Mouse (Mus musculus): ENCODE data around the gene Tcte1. TPM values are rescaled to one million over a fixed set of nuclear protein-coding genes. Genes with fewer than 3 reads are reported as not detected.

The Tcte1 gene
- total RNA-seq, 4 experiments from 2014 or later: not detected

- no peak for DNase-seq
Observed at GRCm38 (mm10) chr17:45515204-45515726, 8.0 kb upstream of the Tcte1 start.

DNA sequence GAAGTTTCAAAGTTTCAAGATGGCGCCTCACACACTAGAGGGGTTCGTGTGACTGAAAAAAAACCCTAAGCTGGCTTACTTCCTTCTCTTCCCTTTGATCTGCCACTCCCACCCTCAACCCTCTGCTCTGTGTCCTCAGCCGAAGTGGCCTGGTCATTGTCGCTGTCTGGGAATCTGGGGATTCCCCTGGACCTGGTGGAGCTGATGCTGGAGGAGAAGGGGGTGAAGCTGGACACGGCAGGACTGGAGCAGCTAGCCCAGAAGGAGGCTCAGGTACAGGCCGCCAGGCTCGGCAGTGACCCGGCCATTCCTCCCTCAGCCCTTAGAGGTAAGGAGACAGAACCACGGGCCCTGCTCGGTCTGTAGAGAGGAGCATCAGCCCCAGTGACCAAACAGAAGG is 7.4 kb upstream of the Tcte1 start:
- DNase-seq: no peak

DNA sequence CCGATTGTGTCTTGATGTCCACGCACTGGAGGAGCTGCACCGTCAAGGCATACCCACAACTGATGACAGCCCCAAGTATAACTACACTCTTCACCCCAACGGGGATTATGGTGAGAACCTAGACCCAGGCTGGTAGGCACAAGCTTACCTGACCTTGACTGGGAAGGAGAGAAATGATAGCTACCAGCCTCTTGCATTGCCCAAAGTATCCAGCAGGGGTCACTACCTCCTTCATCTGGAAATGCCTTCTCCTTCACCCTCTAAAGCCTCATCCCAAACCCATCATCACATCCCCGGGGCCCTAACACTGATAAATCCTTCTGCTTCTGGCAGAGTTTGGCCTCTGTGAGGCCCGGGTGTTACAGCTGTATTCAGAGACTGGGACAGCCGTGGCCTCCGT is 6.7 kb upstream of the Tcte1 start:
- peak; percentile 49 for DNase-seq

- no peak for DNase-seq
Observed at GRCm38 (mm10) chr17:45517135-45517534, 6.1 kb upstream of the Tcte1 start.

- DNase-seq: no peak
Observed at GRCm38 (mm10) chr17:45517549-45518215, 5.6 kb upstream of the Tcte1 start.

- no peak for DNase-seq
Observed at GRCm38 (mm10) chr17:45518766-45519475, 4.3 kb upstream of the Tcte1 start.

DNA sequence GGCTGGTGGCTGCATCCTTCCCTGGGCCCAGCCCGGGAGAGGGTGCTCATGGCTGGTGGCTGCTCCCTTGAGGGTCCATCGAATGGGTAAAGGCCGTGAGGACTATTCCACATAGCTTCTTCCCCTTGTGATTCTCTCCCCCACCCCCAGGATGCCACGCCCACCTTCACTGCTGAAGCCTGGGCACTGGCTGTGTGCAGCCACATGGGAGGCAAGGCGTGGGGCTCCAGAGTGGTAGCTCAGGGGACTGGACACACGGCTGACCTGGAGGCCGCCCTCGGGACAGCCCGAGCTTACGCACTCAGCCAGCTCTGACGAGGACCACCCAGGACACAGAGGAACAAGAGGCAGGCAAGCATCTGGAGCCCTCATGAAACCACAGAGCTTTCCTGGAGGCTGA is 3.1 kb upstream of the Tcte1 start:
- no peak for DNase-seq

DNA sequence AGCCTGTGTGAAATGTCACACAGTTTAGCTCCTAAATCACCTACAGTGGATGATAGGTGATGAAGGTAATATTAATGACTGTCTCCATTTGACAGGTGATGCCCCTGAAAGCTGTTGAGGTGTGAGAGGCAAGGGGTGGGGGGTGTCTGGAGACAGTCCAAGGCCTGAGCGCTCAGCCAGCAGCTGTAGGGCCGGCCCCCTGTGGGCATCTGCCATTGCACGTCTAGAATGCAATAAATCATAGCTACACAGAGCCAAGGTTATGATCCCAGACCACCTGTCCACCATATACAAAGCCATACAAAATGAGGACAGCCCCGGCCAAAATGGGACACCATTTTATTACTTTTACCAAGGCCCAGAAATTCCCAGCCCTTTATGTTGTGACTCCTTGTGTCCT is 1.7 kb downstream of the Tcte1 start:
- DNase-seq: no peak

GRCm38 (mm10) chr17:45526571-45526970 is 3.3 kb downstream of the Tcte1 start:
- no peak for DNase-seq

DNA sequence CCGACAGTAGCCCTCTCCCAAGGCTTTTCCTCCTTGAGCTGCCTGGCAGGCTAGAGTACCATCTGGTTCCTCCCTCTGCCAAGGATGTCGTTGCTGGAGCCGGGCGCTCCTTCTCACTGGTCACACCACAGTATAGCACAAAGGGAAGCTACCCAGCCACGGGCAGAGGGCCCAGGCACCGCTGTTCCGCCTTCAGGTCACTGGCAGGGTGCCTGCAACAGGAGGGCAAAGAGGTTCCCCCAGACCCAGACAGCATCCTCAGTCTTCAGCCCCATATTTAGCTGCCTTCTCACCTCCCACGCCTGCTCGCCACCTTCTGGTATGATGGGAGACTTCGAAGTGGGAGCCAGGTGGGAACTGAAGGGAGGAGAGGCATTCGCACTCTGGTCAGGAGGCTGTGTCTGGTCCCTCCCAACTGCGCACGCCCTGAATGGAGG is 7.1 kb downstream of the Tcte1 start:
- no peak for DNase-seq

DNA sequence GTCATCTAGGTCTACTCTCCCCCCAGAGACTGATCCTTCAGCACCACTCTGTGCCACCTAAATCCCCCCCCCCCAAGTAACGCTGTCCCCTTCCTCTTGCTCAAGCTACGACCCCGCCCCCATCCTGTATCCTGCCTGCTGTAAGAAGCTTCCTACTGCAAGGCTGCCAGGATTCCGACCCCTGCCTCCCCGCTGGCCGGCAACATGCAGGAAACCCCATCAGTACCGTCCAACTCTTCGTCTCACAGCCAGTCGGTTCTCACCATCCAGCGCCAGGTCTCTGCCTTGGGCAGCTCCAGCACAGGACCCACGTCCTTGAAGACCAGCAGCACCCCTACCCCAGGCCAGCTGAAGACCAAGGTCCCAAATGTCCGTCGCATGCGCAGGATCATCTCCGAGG is 9.7 kb downstream of the Tcte1 start:
- no peak for DNase-seq

DNA sequence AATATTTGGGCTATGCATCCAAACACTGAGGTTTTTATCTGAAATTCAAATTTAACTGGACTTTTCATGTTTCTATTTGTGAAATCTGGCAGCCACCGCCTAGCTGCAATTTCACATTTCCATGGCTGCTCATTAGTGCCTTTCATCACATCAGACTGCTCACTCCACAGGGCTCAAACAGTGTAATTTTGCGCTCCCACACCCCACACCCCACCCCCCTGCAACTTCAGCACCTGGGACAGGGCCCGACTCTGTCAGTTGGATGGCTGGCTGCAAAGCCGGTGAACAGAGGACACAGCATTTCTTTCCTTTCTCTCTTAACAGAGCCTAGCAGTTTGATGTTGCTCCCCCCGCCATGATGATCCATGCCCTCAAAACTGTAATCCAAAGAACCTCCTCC is 13.0 kb downstream of the Tcte1 start:
- DNase-seq: no peak

GRCm38 (mm10) chr17:45538394-45538793 is 15.2 kb downstream of the Tcte1 start:
- no peak for DNase-seq

GRCm38 (mm10) chr17:45539664-45540063 is 16.4 kb downstream of the Tcte1 start:
- no peak for DNase-seq

- no peak for DNase-seq
Observed at GRCm38 (mm10) chr17:45542129-45542528, 18.9 kb downstream of the Tcte1 start.

- no peak for DNase-seq
Observed at GRCm38 (mm10) chr17:45542705-45543104, 19.5 kb downstream of the Tcte1 start.

DNA sequence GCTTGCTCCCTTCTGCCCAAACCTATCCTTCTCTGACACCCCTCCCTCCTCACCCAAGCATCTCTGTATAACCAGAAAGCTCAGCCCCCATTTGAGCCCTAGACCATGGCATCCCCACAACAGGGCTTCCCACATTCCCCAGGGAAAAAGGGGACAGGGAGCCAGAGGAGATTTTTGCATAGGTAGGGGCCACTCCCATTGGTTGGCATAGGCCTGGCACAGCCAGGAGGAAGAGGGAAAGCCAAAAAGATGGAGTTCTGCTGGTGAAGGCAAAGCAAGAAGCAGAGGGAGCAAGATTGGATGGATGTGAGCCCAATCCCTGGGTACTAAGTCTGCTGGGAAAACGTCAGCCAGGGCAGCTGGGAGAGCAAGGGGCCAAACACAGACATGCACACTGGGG is 19.9 kb downstream of the Tcte1 start:
- DNase-seq: no peak

DNA sequence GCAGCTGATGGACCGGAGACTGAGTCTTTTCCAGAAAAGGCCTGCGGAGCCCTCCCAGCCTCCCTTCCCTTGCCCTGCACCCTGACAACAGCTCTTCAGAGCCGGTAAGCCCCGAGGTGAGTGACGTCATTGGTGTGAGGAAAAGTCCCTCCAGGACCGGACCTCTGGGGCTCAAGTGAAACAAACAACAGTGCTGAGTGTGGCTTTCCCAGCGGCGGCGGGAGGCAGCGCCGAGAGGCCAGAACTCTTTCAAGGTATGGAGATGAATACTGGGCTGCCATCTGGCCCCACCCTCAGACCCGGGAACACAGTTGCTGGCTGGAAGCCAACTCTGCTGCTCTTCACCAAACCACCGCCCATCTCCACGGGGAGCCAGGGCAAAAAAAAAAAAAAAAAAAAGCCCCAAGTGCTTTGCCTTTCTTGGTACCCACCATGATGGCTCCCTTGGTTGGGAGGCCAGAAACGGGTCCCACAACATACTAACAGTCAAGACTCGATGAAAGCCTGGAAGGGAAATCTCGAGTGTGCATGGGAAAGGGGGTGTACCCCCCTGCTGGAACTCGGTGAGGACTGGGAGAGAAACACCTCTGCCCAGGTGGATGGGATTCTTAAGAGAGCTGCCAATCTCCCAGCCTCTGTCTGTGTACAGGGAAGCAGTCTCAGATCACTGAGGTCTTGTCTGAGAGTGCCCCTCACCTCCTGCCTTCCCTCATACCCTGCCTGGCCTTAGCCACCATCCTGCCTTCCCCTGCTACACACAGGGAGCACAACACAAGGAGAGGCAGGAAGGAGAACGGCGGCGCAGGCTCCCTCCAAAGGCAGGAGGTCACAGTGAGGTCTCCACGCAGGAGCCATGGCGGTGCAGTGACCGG is 21.0 kb downstream of the Tcte1 start:
- DNase-seq: no peak

DNA sequence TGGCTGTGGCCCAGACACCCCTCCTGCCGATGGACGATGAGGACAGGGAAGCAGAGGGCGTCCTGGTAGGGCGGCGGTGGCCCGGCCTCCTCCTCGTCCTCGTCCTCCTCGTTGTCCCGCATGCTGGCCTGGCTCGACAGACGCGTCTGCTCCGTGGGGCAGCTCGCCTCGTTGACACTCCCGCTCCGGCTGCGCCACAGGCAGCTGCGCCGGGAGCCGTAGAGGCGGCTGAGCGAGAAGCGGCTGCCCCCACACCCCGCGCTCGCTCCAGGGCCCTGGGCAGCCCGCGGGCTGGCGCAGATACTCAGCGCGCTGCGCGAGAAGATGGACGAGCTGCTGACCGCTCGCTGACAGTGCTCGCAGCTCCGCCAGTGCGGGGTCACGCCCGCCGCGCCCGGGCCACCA is 21.6 kb downstream of the Tcte1 start:
- DNase-seq: no peak

DNA sequence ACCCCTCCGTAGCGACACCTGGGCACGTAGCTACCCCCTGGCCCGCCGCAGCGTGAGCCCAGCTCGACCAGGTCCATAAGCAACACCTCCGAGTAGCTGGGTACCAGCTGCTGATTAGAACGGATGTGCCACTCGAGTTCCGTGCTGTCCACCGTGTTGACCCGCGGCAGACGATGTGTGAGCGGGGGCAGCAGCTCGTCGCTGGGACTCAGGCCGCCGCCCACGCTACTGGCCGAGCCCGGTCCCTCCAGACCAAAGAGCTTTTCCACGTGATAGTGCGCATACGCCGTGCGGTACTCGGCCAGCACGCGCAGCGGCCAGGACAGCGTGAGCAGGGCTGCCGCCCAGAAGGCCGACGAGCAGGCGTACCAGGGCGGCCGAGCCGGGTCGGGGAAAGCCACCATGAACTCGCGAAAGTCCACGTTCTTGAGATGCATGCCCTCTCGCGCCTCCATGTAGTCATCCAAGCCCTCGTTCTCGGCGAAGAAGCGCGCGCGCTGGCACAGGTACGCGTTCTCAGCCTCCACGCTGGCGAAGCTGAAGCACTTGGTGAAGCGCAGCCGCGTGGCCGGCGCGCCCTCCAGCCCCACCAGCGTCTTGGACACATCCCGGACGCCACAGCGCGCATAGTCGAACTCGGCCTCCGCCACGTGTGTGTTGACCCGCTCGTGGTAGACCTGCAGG is 22.2 kb downstream of the Tcte1 start:
- DNase-seq: no peak

DNA sequence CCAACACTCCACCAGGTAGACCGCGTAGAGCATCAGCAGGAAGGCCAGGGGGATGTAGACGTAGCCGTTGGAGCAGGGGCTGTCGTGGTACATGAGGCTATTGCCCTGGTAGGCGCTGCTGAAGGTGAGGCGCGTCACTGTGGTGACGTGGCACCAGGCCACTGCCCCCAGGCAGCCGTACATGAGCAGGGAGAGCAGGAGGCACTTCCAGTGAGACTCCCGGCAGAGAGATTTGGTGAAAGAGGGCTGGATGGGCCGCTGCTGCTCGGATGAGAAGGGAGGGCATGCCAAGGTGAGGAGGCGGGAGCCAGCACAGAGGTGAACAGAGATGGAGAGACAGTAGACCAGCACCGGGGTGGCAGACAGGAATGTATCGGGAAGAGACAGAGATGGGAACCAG is 23.7 kb downstream of the Tcte1 start:
- DNase-seq: no peak

DNA sequence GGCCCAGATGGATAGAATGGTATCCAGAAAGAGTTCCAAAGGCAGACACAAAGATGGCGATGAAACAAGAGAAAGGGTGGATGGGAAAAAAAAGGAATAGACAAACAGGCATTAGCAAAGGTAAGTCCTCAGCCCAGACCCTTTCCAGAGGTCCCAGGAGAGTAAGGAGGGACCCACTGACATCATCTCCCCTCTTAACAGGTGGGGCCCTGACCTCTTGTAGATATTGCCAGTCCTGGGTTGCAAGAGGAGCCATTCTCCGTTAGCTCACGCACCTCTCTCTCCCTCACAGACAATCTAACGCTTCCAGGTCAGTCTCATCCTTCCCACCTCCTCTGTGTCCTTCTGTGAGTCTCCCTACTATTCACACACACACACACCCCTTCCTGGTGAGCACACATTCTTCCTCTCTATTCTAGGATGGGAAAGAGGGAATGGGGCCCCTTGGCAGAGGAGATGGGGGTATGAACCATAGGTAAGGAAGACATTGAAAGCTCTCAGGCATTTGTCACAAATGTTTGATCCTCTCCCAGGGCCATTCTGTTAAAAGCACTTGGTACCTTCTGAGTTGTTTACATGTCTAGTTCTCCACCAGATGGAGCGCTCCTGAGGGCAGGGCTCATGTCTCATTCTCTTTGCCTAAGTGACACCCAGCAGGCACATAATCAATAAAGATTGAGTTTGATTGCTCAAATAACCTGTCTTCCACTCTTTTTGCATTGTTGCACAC is 24.4 kb downstream of the Tcte1 start:
- no peak for DNase-seq

All from adrenal gland, adult 8-10 months (tissue).